Mouse (Mus musculus): ENCODE results near the gene 4833439L19Rik.

The 4833439L19Rik gene

DNA sequence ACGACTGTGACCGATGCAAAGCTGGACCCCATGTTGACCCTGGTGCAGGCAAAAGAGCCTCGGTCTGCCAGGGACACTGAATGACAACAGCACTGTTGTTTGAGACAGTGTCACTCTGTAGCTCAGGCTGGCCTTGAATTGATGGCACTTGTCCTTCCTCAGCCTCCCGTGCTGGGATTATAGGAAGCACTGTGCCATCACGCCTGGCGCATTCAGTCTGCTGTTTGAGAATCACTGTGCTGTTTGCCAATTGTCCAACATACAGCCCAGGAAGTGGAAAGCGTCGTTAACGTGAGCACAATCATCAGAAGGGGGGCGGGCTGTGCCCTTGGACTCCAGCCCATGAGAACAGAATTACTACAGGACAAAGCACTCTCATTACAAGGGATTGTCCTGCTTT, 16.9 kb upstream of the 4833439L19Rik start:
- no peak for DNase-seq (ENCODE audit: low spot score)

DNA sequence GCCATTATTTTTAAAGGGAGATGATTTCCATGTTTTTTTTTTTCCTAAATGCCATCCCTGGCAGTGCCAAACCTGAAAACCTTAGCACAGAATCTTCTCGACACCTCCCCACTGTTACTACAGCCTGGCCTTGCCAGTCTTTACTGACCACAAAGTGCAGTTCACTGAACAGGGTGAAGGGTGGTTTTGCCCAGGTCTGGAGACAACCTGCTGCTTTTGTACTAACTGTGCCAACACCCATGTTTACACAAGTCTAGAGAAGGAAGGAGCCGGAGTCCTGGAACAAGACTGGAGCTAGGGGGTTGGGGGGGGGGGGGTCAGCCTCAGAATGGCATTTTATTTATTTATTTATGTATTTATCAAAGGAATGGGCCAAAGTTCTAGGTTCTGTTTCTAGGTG, 16.1 kb upstream of the 4833439L19Rik start:
- no peak for DNase-seq (ENCODE audit: low spot score)

DNA sequence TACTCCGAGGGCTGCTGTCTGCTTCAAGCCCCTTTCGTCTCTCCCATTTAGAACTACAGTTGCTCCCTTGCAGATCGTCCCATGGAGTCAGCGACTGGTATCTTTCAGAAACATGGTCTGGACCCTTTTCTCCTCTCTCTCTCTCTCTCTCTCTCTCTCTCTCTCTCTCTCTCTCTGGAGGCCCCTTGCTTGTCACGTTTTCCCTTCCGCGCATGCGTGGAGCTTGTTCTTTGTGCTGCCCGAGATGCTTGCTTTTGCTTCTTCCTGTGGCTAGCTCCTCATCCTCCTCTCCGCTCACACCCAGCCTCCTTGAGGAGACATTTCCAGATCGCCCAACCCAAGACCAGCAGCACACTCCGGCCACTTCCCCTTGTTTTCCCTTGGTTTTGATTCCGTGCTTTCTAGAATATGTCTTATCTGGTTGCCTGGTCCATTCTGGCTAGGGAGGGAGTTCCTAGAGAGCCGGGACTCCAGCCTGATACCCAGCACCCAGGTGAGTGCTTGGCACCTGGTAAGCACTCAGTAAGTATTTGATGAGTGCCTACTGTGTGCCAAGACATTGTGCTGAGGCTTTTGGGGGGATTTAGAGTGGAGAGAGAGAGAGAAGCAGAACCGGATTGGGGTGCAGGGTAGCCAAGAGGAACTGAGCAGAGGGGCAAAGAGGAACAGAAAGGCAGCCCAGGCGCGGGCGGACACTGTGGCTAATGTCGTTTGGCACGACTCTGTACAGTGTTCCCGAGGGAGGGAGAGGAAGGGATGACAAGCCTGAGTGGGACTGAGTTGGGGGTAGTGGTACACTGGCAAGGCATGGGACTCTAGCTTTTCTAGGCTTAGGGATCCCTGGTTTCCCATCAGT, 12.6 kb upstream of the 4833439L19Rik start:
- no peak for DNase-seq (ENCODE audit: low spot score)

DNA sequence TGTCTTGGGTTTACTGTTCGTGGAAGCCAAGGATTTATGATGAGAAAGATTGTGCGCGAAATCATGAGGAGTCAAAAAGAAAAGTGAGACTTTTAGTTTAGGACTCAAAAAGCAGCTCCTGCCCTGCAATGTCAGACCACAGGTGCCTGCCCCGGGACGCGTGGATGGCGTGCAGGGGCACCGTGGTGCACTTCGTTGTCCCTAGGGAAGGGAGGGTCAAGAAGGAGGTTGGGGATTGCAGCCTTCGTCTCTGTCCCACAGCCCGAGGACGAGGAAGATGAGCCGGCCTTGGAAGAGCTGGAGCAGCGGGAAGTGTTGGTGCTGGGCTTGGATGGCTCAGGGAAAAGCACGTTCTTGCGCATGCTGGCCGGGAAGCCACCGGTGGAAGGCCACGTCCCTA, 10.3 kb upstream of the 4833439L19Rik start:
- DNase-seq (ENCODE audit: low spot score), result no peak

DNA sequence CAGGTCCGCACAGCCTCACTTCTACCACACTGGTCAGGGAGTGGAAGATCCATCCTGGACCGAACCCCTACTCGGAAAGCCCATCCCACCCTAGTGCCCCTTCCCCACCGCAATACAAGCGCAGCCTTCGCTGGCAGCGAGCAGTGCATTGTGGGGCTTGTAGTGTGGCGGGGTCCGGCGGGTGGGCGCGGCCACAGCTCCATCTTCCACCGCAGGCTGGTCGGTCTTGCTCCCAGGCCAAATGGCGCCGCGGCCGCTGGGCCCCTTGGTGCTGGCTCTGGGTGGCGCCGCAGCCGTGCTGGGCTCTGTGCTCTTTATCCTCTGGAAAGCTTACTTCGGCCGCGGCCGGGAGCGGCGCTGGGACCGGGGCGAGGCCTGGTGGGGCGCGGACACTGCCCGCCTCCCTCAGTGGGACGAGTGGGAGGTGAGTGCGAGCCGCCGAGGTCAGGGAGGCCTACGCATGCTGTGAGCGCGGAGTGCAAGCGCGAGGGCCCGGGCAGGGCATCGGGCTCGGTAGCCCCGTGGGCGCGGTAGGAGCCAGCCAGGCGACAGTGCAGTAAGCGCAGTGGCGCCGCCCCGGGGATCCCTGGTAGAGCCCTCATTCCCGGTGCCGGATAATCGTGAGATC, 9.7 kb upstream of the 4833439L19Rik start, which contains the start of gene Arl10:
Arl10 (plus strand) TSS at position 162 of the 628 bp plus-strand sequence.
- no peak for DNase-seq (ENCODE audit: low spot score)

DNA sequence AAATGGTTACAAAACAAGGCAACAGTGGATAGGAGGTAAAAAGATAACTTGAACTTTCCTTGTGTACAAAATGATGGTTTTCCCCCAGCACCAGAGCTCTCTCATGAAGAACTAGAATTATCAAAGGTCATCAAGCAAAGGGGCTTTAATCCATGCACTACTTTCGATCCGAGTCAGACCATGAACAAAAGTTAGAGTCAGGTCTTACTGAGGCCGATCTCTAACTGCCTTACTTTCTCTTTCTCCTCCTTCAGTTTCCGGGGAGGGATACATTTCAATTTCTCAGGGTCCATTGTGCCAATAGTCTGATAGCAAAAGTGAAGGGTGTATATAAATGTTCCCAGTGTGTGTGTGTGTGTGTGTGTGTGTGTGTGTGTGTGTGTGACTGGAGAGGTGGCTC, 7.4 kb upstream of the 4833439L19Rik start:
- no peak for DNase-seq (ENCODE audit: low spot score)

DNA sequence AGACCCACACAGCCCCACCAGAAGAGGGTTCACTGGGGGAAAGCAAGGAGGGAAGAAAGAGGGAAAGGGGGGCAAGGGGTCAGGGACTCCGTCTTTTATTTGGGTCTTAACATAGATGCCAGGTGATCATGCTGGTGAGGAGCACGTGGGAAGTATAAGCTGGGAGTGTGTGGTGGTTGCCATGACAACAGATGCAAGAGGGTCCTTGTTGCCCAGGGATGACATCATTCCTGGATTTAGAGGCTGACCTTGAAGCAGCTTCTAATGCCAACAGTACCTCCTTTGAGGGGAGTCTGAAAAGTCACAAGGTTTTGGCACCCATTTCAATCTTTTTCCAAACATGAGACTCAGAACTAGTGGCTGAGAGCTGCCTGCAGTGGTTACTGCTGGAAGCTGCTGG, 6.4 kb upstream of the 4833439L19Rik start:
- DNase-seq (ENCODE audit: low spot score), result no peak

DNA sequence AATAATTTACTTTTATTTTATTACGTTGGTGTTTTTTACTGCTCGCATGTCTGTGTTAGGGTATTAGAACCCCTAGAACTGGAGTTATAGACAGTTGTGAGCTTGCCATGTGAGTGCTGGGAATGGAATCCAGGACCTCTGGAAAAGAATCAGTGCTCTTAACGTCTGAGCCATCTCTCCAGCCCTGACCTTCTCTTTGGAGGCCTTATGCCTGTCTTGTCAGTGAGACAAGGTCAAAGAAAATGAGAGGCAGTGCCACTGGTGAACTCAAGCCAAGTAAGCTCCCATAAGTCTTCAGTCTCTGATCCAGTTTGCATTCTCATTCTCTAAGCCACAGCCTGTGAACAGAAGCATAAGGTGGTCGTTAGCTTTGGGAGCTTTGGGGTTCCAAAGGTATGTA, 5.5 kb upstream of the 4833439L19Rik start:
- DNase-seq (ENCODE audit: low spot score), result no peak

DNA sequence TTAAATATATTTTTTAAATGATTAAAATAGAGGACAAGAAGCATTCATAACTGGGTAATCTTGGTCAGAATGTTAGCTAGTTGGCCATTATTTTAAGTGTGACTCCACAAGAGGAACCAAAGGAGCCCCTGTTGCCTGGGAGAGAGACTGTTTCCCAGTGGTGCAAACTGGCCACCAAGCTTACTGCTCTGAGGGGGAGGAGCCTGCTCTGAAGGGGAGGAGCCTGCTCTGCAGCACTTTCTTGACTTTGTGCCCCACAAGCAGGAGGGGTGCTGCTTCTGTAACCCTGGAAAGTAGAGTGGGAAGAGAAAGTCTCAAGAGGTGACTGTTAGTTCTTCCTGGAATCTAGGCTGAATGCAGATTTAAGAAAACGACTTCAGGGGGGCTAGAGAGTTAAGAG, 4.0 kb upstream of the 4833439L19Rik start:
- no peak for DNase-seq (ENCODE audit: low spot score)

DNA sequence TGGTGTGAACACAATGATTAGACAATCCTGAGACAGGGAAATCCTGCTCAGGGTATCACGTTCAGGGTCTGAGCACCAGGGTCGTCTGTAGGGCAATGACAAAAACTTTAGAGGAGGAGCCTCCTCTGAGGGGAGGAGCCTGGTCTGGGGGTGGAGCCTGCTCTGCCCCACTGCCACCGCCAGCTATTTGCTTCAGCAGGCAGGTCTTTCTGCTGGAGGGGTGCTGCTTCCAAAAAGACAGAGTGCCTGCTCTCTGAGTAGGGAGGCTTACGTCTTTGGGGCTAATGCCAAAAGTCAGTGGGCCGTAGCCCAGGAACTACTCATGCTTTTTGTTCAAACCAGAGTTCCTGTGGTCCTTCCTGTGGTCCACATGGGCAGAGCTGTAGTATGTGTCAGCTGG, 3.1 kb upstream of the 4833439L19Rik start:
- no peak for DNase-seq (ENCODE audit: low spot score)

DNA sequence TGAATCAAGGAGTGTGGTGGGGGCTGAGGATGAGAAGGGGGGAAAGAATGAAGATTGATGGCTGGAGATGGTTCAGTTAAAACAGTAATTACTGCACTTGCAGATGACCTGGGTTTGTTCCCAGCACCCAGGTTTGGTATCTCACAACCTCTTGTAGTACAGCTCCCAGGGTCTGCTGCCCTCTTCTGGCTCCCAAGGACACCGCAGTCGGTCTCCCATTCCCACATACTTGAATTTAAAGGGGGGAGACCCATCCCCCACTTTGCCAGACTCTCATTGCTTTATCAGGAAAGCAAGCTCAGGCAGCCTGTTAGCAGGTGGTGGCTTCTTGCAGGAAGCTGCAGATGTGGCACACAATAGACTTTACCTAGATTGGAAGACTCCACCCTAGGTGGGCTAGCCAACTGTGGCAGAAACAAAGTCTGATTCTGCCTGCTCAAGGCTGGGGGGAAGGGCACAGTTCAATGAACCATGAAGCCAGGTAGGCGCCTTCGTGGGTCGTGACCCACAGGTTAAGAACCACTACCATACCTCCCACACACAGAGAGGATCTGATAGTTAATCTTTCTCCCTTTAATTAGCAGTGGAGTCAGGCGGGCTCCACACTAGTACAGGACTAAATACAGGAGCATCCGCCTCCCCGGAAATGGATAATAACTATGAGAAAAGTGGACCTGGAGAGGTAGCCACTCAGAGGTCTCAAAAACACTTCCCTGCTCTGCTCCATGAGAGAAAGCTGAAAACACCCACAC, 535 bp upstream of the 4833439L19Rik start:
- peak; percentile 44 for DNase-seq (ENCODE audit: low spot score)

DNA sequence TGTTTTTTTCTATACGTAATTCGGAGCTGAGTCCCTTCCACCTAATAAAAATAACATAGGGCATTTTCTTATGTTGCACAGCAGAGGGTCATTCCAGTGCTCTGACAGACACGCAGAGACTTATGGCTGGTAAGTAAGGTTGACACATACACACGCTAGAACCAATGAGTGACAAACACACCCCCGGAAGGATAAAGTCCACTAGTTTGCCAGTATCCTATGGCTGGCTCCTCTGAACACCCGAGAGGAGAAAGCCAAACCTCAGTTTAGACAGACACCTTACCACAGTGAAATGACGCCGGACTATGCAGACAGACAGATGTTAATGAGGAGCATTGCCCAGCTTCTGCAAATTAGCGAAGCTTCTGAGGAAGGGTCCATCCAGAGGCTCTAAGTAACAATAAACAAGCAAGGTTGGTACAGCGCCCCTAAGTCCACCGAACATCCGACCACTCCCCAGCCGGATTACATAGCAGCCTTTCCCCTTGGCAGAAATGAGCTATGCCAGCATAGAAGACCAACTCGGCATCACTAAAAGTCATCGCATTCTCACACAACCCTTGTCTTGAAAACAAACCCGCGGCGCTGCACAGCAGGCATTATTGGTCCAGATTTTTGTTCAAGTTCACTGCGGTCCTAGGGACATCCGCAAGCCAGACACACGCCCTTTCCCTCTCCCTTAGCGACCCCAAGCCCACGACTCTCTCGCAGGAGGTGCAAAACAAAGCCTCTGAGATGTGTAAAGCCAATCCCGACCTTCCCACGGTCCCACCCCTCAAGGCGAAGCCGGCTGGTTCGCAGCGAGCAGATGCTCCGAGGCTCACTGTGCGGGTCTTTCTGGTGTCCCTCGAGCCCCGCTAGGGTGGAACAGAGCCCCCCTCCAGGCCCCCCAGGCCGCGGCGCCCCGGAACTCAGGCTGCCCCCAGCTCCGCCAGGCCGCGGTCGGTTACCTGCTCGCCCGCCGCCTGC, 719 bp downstream of the 4833439L19Rik start:
- DNase-seq (ENCODE audit: low spot score), result no peak

DNA sequence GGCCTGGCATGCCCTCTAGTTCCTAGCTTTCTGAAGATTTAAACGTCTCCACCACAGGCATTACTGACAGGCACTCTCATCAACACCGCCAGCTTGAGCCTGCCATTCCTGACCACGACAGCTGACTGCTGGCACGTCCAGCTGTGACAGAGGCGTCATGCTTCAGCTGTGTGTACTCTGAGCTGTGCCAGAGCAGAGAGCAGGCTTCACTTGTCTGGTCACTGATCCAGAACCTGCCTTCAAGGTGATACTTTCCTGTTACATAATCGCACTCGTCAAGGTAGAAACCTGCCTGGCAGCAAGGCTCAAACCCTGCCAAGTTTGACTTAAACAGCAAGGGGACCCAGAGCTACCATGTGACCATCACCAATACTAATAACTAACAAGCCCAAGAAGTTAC, 2.7 kb downstream of the 4833439L19Rik start:
- no peak for DNase-seq (ENCODE audit: low spot score)

DNA sequence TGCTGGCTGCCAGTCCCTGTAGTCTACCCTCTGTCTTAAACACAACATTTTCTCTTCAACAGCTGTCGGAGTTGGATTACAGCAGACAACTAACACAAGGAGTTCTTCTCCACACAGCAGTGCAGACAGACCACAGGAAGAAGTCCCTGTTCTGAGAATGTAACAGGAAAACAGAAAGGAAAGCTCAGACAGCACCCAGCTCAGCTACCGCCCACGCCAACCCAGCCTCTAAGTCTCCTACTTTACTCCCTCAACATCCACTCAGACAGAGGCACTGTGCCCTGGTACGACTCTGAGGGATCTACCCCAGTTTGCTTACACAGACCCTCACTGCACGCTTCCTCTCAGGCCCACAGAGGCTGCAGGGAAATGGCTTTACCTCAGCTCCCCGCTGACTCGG, 4.6 kb downstream of the 4833439L19Rik start:
- DNase-seq (ENCODE audit: low spot score), result no peak

DNA sequence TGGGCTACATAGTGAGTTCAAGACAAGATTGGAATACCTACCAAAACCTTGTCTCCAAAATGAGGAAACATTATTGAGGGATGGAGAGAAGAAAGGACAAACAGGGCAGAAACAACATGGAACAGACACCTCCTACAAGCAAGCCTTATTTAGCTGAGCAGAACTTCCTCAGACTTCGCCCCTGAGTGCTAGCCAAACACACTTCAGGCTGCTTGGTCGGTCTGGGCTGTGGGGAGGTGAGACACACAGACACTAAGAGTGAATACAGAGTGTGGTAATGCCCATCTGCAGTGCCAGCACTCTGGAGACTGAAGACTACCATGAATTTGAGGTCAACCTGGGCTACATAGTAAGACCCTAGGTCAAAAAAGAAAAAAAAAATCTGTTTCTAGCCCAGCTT, 5.6 kb downstream of the 4833439L19Rik start:
- DNase-seq (ENCODE audit: low spot score), result no peak

DNA sequence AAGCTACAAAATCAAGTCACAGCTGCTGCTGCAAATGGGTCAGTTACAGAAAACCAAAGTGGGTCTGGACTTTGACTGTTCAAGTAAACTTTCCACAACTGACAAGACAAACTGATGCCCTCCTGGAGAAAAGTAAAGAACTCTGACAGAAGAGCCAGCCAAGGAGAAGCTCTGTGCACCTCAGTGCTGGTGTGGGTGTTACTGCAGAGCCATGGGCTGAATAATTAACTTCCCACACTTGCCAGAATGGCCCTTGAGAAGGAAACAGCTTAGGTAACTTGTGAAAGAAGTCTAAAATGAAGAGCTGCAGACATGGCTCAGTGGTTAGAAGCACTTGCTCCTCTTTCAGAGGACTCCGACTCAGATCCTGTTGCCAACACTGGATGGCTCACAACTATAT, 7.6 kb downstream of the 4833439L19Rik start:
- DNase-seq (ENCODE audit: low spot score), result no peak

DNA sequence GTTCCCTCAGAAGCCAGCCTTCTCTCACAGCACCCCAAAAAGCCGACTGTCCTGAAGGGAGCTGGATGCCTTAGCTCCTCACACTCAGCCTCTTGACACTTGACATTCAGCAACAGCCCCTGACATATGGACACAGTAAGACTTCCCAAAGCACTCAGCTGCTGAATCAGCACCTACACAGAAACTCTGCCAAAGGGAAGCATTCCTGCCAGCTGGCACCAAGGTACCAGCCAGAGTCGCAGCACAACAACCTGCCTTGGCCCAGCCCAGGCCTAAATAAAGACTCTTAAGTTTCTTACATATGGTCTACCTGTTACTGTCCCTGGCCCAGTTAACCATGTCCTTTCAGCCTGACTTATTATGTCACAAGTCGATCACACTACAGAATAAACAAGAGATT, 8.4 kb downstream of the 4833439L19Rik start:
- no peak for DNase-seq (ENCODE audit: low spot score)

DNA sequence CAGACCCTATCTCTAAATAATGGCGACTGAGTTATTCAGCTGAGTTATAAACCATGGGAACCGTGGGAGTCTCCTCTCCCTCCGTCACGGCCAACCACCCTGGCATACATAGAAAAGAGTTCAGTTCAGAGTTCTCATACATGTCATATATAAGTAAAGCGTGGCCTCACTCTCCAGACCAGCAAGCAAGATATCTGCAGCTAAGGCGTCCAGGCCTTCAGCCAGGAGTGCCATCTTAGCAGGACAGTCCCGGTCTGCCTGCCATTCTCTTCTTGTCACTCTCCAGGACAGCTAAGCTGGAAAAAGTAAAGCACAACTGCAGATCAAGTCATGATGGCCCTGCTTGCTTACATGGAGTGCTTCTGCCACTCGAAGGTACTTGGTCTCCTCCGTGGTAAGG, 9.1 kb downstream of the 4833439L19Rik start:
- DNase-seq (ENCODE audit: low spot score), result no peak

DNA sequence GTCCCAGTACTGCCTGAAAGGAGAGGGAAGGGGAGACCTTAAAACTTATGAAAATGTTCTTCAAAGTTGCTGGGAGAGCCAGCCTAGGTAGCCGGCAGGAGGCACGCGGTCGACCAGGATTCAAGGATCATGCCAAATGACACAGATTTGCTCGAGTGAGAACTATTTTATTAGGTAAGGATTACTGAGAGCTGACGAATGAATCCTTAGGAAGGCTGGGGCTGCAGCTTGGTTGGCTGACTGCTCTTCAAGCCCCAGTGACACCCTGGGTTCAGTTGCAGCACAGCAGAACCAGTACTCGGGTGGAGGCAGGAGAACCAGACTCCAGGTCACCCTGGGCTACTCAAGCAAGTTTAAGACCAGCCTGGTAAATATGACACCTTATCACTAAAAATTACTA, 17.2 kb downstream of the 4833439L19Rik start:
- no peak for DNase-seq (ENCODE audit: low spot score)

DNA sequence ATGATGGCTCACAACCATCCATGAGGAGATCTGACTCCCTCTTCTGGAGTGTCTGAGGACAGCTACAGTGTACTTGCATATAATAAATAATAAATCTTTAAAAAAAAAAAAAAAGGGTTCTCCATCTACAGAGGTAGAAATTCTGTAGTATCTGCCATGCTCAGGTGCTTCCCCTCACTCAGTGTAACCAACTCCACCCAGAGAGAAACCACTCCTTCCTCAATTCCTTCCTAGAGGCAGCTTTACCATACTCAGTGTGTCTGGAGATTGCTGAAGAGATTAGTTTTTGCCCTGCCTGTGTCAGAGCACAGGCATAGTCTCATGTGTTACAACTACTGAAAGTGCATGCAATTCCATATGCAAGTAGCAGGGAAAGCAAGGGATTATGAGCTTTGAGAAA, 33.1 kb downstream of the 4833439L19Rik start:
- no peak for DNase-seq (ENCODE audit: low spot score)

DNA sequence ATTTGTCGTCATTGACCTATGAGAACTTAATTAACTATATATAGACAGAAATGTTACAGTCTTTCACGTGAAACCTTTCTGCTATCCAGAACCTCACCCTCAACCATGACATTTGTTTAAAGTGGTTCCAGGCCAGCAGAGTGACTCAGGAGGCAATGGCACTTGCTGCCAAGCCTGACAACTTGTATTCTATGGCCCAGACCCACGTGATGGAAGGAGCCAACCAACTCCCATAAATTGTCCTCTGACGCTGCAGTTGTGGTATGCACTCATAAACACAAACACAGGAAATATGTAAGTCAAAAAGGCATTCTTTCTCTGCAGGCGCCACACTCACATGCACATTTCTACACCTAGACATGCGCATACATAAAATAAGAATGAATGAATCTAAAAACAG, 38.1 kb downstream of the 4833439L19Rik start:
- no peak for DNase-seq (ENCODE audit: low spot score)

DNA sequence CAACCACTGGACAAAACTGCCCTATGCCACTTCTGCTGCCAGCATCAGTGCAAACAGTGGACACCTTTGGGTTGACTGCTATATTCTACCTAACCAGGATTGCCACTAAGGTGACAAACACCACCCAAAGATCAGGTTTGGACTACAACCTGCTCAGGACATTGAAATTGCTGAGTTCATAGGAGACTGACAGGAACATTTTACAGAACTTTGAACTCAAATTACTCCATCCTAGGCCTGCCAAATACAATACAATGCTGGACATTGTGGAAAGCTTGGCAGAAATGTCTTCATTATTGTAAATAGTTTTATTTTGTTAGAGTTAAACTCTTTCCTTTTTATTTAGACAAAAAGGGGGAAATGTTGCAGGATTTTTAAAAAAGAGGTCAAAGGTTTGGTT, 44.1 kb downstream of the 4833439L19Rik start:
- no peak for DNase-seq (ENCODE audit: low spot score)

All from left cerebral cortex, adult 11 months (tissue).